Mouse (Mus musculus): ENCODE results near the gene Prl8a1. TPM values are rescaled to one million over a fixed set of nuclear protein-coding genes. Genes with fewer than 3 reads are reported as not detected.

Prl8a1 gene
- not detected in 2 replicates for polyA plus RNA-seq (2015; fragmentation: Nextera tagmentation; extraction: Ambion mirVana)

GRCm38 (mm10) chr13:27582071-27582470, at the start of gene Prl8a1:
Prl8a1 (minus strand) TSS chr13:27582171.
- Histone ChIP-seq H3K9ac (no peak within 1 kb of the TSS), H3K36me3 (no peaks in the 10 kb centered on the region), H3K4me1 (replicated peaks) (no peaks in the 10 kb centered on the region), H3K4me2 (no peak within 1 kb of the TSS), H3K9me3 (replicated peaks) (no peaks in the 10 kb centered on the region), H3K27me3 (no peaks in the 10 kb centered on the region), H3K4me3 (replicated peaks) (no peak within 1 kb of the TSS), H3K27ac (no peak within 1 kb of the TSS)
- ATAC-seq (ENCODE audit: low read depth) (no peak), DNase-seq (no peak)
- 54% methylated on average over 2 of the region's 2 CpGs for WGBS (ENCODE audit: insufficient replicate concordance)

- no peak within 1 kb of the TSS for H3K27ac ChIP-seq
- no peak within 1 kb of the TSS for H3K4me3 ChIP-seq (replicated peaks)
- H3K27me3 ChIP-seq: no peaks in the 10 kb centered on the region
- no peak for DNase-seq
- WGBS (ENCODE audit: insufficient replicate concordance): 47% methylated on average over 4 of the region's 4 CpGs
- H3K4me2 ChIP-seq: no peak within 1 kb of the TSS
- no peaks in the 10 kb centered on the region for H3K4me1 ChIP-seq (replicated peaks)
- no peak for ATAC-seq (ENCODE audit: low read depth)
- H3K9me3 ChIP-seq (replicated peaks): no peaks in the 10 kb centered on the region
- no peaks in the 10 kb centered on the region for H3K36me3 ChIP-seq
- H3K9ac ChIP-seq: no peak within 1 kb of the TSS
These were observed 28.5 kb upstream of the Prl8a1 start, which contains the start of gene Prl7b1 for GRCm38 (mm10) chr13:27610482-27610881. Prl7b1 (minus strand) TSS chr13:27610582.

- ATAC-seq (ENCODE audit: low read depth) (no peak), DNase-seq (no peak)
- no peak within 1 kb of the TSS for H3K9ac ChIP-seq
- 48% methylated on average over 2 of the region's 2 CpGs for WGBS (ENCODE audit: insufficient replicate concordance)
- H3K4me1 ChIP-seq (replicated peaks): no peaks in the 10 kb centered on the region
- no peak within 1 kb of the TSS for H3K4me2 ChIP-seq
- no peak within 1 kb of the TSS for H3K4me3 ChIP-seq (replicated peaks)
- H3K27ac ChIP-seq: no peak within 1 kb of the TSS
- H3K9me3 ChIP-seq (replicated peaks): no peaks in the 10 kb centered on the region
- H3K36me3 ChIP-seq: no peaks in the 10 kb centered on the region
- no peaks in the 10 kb centered on the region for H3K27me3 ChIP-seq
These were observed 17.5 kb downstream of the Prl8a1 start, which contains the start of gene Prl8a9 for GRCm38 (mm10) chr13:27564506-27564905. Prl8a9 (minus strand) TSS chr13:27564606.

- H3K4me3 ChIP-seq (replicated peaks): no peak overlapping the region
These were observed 28.6 kb downstream of the Prl8a1 start for GRCm38 (mm10) chr13:27553336-27553735.

More at GRCm38 (mm10) chr13:27553336-27553735, 28.6 kb downstream of the Prl8a1 start:
- Histone ChIP-seq H3K9me3 (replicated peaks) (no peaks in the 10 kb centered on the region), H3K4me1 (replicated peaks) (no peaks in the 10 kb centered on the region), H3K27ac (no peak overlapping the region), H3K27me3 (no peaks in the 10 kb centered on the region), H3K9ac (no peak overlapping the region), H3K36me3 (no peaks in the 10 kb centered on the region), H3K4me2 (no peak overlapping the region)
- no peak for DNase-seq
- no peak for ATAC-seq (ENCODE audit: low read depth)

Other genes starting within 250 kb of the Prl8a1 start
- not detected in 2 replicates for gene Prl8a2, start 236.5 kb downstream of the Prl8a1 start, polyA plus RNA-seq (2015; fragmentation: Nextera tagmentation; extraction: Ambion mirVana)
- not detected in 2 replicates for gene Prl2b1, start 191.3 kb downstream of the Prl8a1 start, polyA plus RNA-seq (2015; fragmentation: Nextera tagmentation; extraction: Ambion mirVana)
- gene Prl8a6, start 143.5 kb downstream of the Prl8a1 start, polyA plus RNA-seq (2015; fragmentation: Nextera tagmentation; extraction: Ambion mirVana): not detected in 2 replicates
- not detected in 2 replicates for gene Prl8a8, start 69.0 kb downstream of the Prl8a1 start, polyA plus RNA-seq (2015; fragmentation: Nextera tagmentation; extraction: Ambion mirVana)
- gene Prl8a9, start 17.6 kb downstream of the Prl8a1 start, polyA plus RNA-seq (2015; fragmentation: Nextera tagmentation; extraction: Ambion mirVana): not detected in 2 replicates
- not detected in 2 replicates for gene Prl7b1, start 28.4 kb upstream of the Prl8a1 start, polyA plus RNA-seq (2015; fragmentation: Nextera tagmentation; extraction: Ambion mirVana)
- not detected in 2 replicates for gene Prl7a1, start 60.3 kb upstream of the Prl8a1 start, polyA plus RNA-seq (2015; fragmentation: Nextera tagmentation; extraction: Ambion mirVana)
- gene Prl7a2, start 85.9 kb upstream of the Prl8a1 start, polyA plus RNA-seq (2015; fragmentation: Nextera tagmentation; extraction: Ambion mirVana): not detected in 2 replicates
- not detected in 2 replicates for gene Prl7d1, start 134.6 kb upstream of the Prl8a1 start, polyA plus RNA-seq (2015; fragmentation: Nextera tagmentation; extraction: Ambion mirVana)
- gene Prl7c1, start 198.6 kb upstream of the Prl8a1 start, polyA plus RNA-seq (2015; fragmentation: Nextera tagmentation; extraction: Ambion mirVana): not detected in 2 replicates
- gene Prl2a1, start 219.5 kb upstream of the Prl8a1 start, polyA plus RNA-seq (2015; fragmentation: Nextera tagmentation; extraction: Ambion mirVana): not detected in 2 replicates